Mouse (Mus musculus) heart, adult 11 months (tissue): ENCODE measurements around the gene Tsc22d4.

ENCODE experiments used
- DNase-seq: peaks from one replicate; pipeline ENCODE4 v3.0.0; 2022

Gene Tsc22d4

GRCm38 (mm10) chr5:137800917-137801316 lies 55.4 kb downstream of the Tsc22d4 start:
- DNase-seq: peak; percentile 61

GRCm38 (mm10) chr5:137806158-137806557 lies 60.6 kb downstream of the Tsc22d4 start:
- DNase-seq: peak; percentile 48

GRCm38 (mm10) chr5:137808316-137808715 lies 62.8 kb downstream of the Tsc22d4 start:
- DNase-seq: peak; percentile 13

DNA sequence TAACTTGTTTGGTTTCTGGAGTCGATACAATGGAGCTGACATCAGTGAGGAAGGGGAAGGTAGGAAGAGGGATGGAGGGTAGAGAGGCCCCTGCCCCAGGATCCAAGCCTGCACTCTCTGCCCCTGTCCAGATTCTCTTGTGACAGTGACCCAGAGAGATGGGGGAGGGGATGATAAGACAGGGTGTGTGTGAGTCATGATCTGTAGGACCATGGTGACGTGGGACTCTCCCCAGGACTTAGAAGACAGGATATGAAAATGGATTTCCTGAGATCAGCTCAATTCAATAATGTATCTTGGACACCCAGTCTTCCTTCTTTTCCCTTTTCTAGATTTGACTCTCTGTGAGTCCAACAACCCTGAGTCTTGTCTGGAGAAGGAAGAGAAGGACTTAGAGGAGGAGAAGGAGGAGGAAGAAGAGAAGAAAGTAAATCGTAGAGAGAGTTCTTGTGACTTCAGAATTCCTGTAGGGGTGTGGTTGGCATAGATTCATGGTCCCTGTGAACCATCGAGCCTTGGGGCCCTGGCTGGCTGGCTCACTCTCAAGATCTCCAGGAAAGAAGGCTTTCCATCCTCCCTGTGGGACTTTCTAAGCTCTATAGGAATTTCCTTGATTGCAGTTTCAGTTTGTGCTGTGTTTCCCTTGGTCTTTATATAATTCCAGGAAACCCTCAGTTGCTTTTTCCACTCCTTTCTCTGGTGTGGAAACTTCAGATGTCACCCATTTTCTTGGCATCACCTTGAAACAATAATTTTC lies 72.1 kb downstream of the Tsc22d4 start:
- DNase-seq: peak; percentile 57
